Mouse (Mus musculus) retina, postnatal 7 days (tissue): ENCODE results near the gene Olfr1090.

Source experiments
- DNase-seq: peaks from one replicate; pipeline ENCODE4 v3.0.0-alpha.2; 2012; ENCODE audit warnings: low read depth, low spot score

Olfr1090 gene

GRCm38 (mm10) chr2:86758893-86759292 is at the start of gene Olfr1090:
Gene Olfr1090 (minus strand): TSS chr2:86758993.
- DNase-seq = no peak

GRCm38 (mm10) chr2:86782179-86782578 is 23.4 kb upstream of the Olfr1090 start, which contains the start of gene Olfr1093:
Gene Olfr1093 (plus strand): TSS chr2:86782479.
- DNase-seq = no peak

GRCm38 (mm10) chr2:86761050-86761449 is 2.3 kb upstream of the Olfr1090 start:
- no peak for DNase-seq

- no peak for DNase-seq
These were observed 25.2 kb downstream of the Olfr1090 start, which contains the start of gene Olfr1089 for GRCm38 (mm10) chr2:86733601-86734000. Gene Olfr1089 (minus strand): TSS chr2:86733701.
